Mouse (Mus musculus): ENCODE results near the gene Ttbk2.

Ttbk2 gene

GRCm38 (mm10) chr2:120850424-120851082 is at the start of gene Ttbk2:
TSS of gene Ttbk2 (minus strand) at chr2:120850604.
- peak; percentile 93 for DNase-seq (ENCODE audit: low read depth, low spot score)

- no peak for DNase-seq (ENCODE audit: low read depth, low spot score)
These were observed 46.0 kb upstream of the Ttbk2 start for GRCm38 (mm10) chr2:120896361-120896760.

GRCm38 (mm10) chr2:120887601-120888000 is 37.2 kb upstream of the Ttbk2 start:
- peak; percentile 34 for DNase-seq (ENCODE audit: low read depth, low spot score)

GRCm38 (mm10) chr2:120873192-120873591 is 22.8 kb upstream of the Ttbk2 start:
- no peak for DNase-seq (ENCODE audit: low read depth, low spot score)

- DNase-seq (ENCODE audit: low read depth, low spot score), result no peak
These were observed 21.3 kb upstream of the Ttbk2 start for GRCm38 (mm10) chr2:120871447-120872336.

GRCm38 (mm10) chr2:120867336-120867735 is 16.9 kb upstream of the Ttbk2 start:
- no peak for DNase-seq (ENCODE audit: low read depth, low spot score)

GRCm38 (mm10) chr2:120866561-120866960 is 16.2 kb upstream of the Ttbk2 start:
- peak; percentile 45 for DNase-seq (ENCODE audit: low read depth, low spot score)

- no peak for DNase-seq (ENCODE audit: low read depth, low spot score)
These were observed 13.0 kb upstream of the Ttbk2 start for GRCm38 (mm10) chr2:120863389-120863788.

- no peak for DNase-seq (ENCODE audit: low read depth, low spot score)
These were observed 10.3 kb upstream of the Ttbk2 start for GRCm38 (mm10) chr2:120860699-120861098.

GRCm38 (mm10) chr2:120858131-120858530 is 7.7 kb upstream of the Ttbk2 start:
- no peak for DNase-seq (ENCODE audit: low read depth, low spot score)

- peak; percentile 27 for DNase-seq (ENCODE audit: low read depth, low spot score)
These were observed 2.7 kb upstream of the Ttbk2 start for GRCm38 (mm10) chr2:120853151-120853550.

GRCm38 (mm10) chr2:120852626-120853025 is 2.2 kb upstream of the Ttbk2 start:
- DNase-seq (ENCODE audit: low read depth, low spot score), result peak; percentile 59

GRCm38 (mm10) chr2:120849449-120850423 is 668 bp downstream of the Ttbk2 start, which contains the start of gene Cdan1:
TSS of gene Cdan1 (minus strand) at chr2:120850128.
- DNase-seq (ENCODE audit: low read depth, low spot score), result no peak

- DNase-seq (ENCODE audit: low read depth, low spot score), result no peak
These were observed 5.1 kb downstream of the Ttbk2 start for GRCm38 (mm10) chr2:120845280-120845679.

GRCm38 (mm10) chr2:120843990-120844389 is 6.4 kb downstream of the Ttbk2 start:
- DNase-seq (ENCODE audit: low read depth, low spot score), result no peak

GRCm38 (mm10) chr2:120841211-120841610 is 9.2 kb downstream of the Ttbk2 start:
- no peak for DNase-seq (ENCODE audit: low read depth, low spot score)

- DNase-seq (ENCODE audit: low read depth, low spot score), result no peak
These were observed 15.2 kb downstream of the Ttbk2 start for GRCm38 (mm10) chr2:120835167-120835566.

GRCm38 (mm10) chr2:120826936-120827638 is 23.3 kb downstream of the Ttbk2 start:
- no peak for DNase-seq (ENCODE audit: low read depth, low spot score)

- DNase-seq (ENCODE audit: low read depth, low spot score), result no peak
These were observed 80.0 kb downstream of the Ttbk2 start for GRCm38 (mm10) chr2:120770265-120770935.

- no peak for DNase-seq (ENCODE audit: low read depth, low spot score)
These were observed 88.5 kb downstream of the Ttbk2 start for GRCm38 (mm10) chr2:120761922-120762321.

Data from CD4-positive helper T cell, adult 2 months (primary cell).